Mouse (Mus musculus) adrenal gland (tissue): Measurements from ENCODE around the gene Treml1.

Source experiments
- intact Hi-C: fragments of 180-260 bp; cut with DNase I; formaldehyde crosslinking; loops from one replicate; pipeline ENCODE4 v1.15.1; 2025

Gene Treml1

GRCm38 (mm10) chr17:48357892-48358291 lies 1.8 kb upstream of the Treml1 start:
- intact Hi-C loops, result no loop called here

- intact Hi-C loops, result no loop called here
These were observed 746 bp downstream of the Treml1 start for GRCm38 (mm10) chr17:48360462-48360861.

DNA sequence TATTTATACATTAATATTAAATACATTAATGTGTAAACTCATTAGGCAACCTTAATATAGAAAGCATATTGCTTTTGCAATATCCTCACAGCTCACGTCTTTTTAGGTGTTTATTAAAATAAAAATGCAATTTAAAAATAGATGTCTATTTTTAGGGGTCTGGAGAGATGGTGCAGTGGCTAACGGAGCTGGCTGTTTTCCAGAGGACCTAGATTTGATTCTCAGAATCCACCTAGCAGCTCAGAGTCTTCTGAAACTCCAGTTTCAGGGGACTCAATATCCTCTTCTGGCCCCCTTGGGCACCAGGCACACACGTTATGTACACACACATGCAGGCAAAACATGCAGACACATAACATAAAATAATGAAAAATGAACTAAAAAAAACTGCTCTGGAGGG lies 2.6 kb downstream of the Treml1 start:
- intact Hi-C loops, result no loop called here

- intact Hi-C loops, result no loop called here
These were observed 3.2 kb downstream of the Treml1 start for GRCm38 (mm10) chr17:48362966-48363365.

DNA sequence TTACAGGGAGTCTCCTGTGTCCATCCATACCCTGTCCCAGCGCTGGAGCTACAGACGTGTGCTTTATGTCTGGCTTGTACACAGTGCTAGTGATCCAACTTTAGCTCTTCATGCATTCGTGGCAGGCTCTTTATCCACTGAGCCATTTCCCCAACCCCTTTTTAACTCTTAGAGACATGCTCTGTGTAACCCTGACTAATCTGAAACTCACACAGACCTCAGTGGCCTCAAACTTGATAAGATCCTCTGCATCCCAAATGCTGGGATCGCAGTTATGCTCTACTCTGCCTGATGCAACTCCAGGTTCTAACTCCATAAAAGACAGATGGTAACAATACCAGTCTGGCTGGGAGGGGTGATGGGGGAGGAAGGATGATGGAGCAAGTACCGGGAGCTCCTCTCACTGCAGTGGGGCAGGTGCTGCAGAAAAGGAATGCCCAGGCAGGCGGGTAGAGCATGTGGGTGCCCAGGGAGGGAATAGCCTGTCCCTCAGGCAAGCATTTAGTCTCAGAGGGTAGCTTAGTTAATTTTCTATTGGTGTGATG lies 3.8 kb downstream of the Treml1 start:
- intact Hi-C loops, result no loop called here

DNA sequence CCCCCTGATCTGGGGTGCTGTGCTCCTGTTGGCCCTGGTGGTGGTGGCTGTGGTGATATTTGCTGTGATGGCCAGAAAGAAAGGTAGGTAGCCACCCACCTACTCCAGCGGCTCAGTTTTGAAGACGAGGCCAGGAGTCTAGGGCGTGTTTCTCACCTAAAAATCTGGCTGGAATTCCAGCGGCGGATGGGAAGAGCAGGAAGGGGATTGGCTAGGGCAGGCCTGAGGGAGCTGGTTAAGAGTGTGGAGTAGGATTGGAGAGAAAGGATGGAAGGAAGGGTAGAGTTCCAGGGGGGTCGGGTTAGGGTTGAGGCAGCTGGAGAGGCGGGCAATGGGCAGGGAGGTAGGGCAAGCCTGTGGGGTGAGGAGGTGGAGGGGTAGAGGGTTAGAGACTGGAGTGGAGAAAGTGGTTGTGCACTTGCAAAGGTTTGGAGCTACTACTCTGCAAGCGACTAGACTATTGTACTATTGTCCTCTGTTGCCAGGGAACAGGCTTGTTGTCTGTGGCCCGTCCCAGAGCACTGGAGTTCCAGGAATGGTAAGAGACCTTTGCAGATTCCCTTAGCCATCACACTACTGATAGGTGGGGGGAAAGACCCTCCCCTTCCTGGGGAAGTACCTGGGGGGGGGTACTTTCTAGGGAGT lies 5.9 kb downstream of the Treml1 start:
- intact Hi-C loops, result no loop called here

DNA sequence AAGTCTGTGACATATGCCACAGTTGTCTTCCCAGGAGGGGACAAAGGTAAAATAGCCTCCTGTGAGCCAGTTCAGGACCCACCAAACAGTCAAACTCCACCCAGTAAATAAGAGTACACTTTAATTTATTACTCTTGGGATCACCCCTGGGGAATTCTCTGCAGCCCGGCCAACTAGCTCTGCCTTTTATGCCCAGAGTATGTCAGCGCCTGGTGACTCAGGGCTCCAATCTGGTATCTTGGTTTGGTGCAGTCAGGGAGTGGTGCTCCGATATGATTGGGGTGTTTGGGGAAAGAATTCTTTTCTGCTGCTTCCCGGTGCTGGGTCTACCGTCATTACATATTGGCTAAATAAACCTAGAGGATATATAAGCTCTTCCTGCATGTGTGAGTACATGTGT lies 7.1 kb downstream of the Treml1 start:
- intact Hi-C loops, result no loop called here

DNA sequence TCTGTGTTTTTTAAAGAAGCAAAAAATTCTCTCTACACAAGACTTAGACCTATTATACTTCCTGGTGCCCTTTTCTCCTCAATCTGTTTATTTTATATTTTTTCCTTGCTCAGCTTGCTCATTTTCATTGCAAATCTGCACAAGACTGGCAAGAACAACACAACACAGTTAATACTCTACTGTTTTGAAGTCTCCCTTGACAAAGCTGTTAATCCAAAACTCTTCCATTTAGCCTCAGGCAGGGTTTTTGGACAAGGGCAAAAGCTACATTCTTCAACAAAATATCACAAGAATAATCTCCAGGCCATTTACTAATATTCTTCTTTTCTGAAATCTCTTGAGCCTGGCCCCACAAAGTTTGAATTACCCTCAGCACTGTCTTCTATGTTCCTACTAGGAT lies 11.9 kb downstream of the Treml1 start:
- intact Hi-C loops, result no loop called here

DNA sequence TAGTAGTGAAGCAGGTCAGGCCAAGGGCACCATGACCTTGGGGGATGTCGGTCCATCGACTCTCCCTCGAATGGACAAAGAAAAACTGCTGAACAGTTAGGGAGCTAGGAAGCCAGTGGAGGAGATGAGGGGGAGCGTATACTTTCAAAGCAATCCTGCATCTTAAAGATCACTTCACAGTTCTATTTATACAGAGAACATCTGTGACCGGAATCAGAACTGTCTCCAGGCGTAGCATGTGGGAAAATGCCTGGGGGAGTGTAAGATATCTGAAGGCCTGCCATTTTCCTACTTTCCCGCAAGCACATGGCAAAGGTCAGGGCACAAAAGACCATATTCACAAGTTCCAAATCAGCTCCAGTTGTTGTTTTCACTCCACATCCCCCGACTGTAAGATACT lies 13.3 kb downstream of the Treml1 start:
- intact Hi-C loops, result no loop called here

GRCm38 (mm10) chr17:48376102-48376501 lies 16.4 kb downstream of the Treml1 start:
- intact Hi-C loops, result no loop called here

- intact Hi-C loops, result no loop called here
These were observed 19.3 kb downstream of the Treml1 start for GRCm38 (mm10) chr17:48379050-48379449.

- intact Hi-C loops, result no loop called here
These were observed 26.2 kb downstream of the Treml1 start for GRCm38 (mm10) chr17:48385786-48386461.

DNA sequence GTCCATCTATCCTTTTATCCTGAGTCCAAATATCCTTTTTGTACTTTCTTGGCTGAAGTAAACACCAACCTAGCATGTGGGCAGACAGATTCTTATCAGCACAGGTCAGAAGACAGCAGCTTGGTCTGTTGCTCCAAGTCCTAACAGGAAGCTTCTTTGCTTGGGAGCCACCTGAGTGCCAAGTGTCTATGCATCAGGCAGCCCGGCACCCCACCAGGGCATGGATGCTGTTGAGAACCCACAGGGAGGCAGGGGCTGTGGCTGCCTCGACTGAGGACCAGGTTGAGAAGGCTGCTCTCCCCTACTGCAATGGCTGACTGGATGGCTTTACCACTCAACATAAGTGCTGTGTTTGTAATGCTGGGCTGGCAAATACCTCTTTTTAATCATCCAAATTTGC lies 28.9 kb downstream of the Treml1 start:
- intact Hi-C loops, result no loop called here

GRCm38 (mm10) chr17:48389442-48389841 lies 29.7 kb downstream of the Treml1 start:
- intact Hi-C loops, result no loop called here

GRCm38 (mm10) chr17:48391446-48391845 lies 31.7 kb downstream of the Treml1 start:
- intact Hi-C loops, result no loop called here

DNA sequence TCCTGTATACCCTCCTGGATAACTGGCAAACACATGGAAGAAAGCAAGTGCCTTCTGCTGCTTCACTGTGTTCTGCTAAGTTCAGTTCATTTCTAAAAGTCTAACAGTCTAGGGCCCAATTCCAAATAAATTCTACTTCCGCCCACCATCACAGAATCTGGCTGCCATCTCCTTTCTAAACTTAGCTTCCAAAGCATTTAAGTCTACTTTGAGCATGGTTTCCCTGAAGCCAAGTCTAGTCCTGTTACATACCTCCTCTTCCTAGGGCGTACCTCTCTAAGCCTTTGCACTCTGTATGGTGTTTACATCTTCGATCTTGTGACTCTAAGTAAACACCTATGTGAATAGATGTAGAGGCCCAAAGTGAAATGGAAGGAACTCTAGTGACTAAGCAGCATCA lies 32.9 kb downstream of the Treml1 start:
- intact Hi-C loops, result no loop called here

- intact Hi-C loops, result no loop called here
These were observed 42.0 kb downstream of the Treml1 start for GRCm38 (mm10) chr17:48401710-48402109.

GRCm38 (mm10) chr17:48402751-48403150 lies 43.0 kb downstream of the Treml1 start:
- intact Hi-C loops, result no loop called here

DNA sequence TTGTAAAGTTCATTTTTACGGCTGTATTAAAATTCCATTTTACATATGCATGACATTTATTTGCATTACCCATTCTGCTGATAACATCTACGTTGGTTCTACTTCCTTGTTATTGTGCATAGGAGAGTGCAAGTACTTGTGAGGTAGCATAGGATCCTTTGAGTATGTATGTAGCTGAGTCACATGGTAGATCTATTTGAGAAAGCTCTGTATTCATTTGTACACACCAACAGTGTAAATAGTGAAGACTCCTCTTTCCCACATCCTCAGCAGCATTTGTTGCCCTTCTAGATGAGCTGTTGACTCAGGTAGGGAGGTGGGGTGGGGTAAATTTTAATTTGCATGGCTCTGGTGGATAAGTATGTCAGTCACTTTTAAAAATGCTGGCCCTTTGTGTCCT lies 44.1 kb downstream of the Treml1 start:
- intact Hi-C loops, result no loop called here

- intact Hi-C loops, result no loop called here
These were observed 45.0 kb downstream of the Treml1 start for GRCm38 (mm10) chr17:48404706-48405105.

DNA sequence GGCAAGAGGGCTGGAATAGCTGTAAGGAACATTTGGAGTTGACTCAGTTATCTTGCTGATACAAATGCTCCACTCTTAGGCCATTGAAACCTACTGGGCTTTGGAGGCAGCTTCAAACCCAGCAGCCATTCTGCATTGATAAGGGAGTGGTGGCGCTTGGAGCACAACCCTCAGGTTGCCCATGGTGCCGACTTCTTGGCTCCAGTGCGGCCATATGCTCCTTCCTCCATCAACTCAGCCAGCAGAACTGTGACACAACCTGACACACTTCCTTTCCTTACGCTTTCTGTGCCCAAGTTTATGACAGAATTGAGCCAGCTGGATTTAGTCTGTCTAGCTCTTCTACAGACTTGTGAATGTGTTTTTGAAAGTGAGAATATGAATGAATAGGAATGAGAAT lies 47.4 kb downstream of the Treml1 start:
- intact Hi-C loops, result no loop called here

DNA sequence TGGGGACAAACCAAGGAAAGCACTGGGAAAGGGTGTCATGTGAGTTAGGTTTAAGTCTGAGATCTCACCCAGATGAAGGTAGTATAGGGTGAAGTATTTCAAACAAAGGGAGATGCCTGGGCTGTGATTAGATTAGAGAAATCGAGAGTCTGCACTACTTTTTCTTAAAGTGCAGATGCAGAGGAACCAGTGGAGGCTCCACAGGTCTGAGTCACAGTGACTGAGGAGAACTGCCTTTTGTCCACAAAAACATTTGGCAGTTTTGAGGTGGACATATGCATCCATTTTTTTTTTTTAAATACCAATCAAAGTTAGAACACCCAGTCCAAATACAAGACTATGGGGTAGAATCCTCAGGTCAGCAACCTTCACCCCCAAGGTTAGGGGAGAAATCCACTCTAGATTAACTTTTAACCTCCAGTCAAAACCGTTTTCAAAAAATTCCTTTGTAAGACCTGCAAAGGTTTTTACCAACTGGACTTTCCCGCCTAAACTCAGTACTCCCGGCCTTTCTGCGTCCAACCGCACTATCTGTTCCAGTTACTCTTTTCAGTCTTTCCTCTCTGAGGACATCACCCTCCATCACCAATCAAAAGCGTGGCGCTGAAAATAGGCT lies 48.3 kb downstream of the Treml1 start:
- intact Hi-C loops, result no loop called here
